Mouse (Mus musculus): Measurements from ENCODE around the gene Hist1h2bn.
"Not testable (repeated sequence)": the region's sequence is repeated elsewhere in the genome, so short reads cannot be mapped to it uniquely, and the experiment has no call there.

Hist1h2bn gene

GRCm38 (mm10) chr13:21781639-21782038 lies 27.7 kb downstream of the Hist1h2bn start:
- DNase-seq (ENCODE audit: low spot score in 2 of 2), result no peak

- peak; percentile 58 to 78 for DNase-seq (ENCODE audit: low spot score in 2 of 2)
These were observed 28.7 kb downstream of the Hist1h2bn start for GRCm38 (mm10) chr13:21782361-21783254.

DNA sequence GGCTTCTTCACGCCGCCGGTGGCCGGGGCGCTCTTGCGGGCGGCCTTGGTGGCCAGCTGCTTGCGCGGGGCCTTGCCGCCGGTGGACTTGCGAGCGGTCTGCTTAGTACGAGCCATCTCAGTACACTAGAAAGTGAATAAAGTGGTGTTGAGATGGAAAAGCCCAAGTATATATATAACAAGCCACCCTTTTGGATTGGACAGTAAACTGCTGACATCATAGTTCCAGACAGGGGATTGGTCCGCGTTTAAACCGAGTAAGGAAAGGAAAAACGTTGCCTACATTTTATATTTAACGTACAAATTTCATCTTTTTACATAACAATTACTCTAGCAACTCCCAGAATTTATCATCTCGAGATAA lies 29.3 kb downstream of the Hist1h2bn start, which contains the start of gene Hist1h3i:
Gene Hist1h3i (minus strand): TSS at position 116 of the 363 bp plus-strand sequence.
- peak; percentile 74 to 86 for DNase-seq (ENCODE audit: low spot score in 2 of 2)

DNA sequence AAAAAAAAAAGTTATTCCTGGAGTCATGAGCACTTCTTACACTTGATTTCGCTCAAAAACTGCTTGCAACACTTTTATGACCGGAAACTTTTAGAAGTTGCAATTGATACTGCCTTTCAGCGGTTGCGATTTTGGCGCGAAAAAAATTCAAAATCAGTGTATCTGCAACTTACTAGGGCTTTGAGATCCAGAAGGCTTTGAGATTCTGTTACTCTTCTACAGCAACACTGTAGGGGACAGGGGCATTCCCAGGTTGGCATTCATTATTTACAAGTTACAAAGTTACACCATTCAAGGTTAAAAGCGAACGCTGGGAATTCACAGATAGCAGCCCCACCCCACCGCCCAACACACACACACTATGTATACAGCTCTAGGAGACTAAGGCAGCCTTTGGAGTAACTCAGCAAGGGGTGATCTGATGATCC lies 29.8 kb downstream of the Hist1h2bn start:
- DNase-seq (ENCODE audit: low spot score in 2 of 2), result peak; percentile 64 to 76

- peak in 1 of 2 experiments; percentile 16 for DNase-seq (ENCODE audit: low spot score in 2 of 2)
These were observed 30.4 kb downstream of the Hist1h2bn start for GRCm38 (mm10) chr13:21784311-21784710.

DNA sequence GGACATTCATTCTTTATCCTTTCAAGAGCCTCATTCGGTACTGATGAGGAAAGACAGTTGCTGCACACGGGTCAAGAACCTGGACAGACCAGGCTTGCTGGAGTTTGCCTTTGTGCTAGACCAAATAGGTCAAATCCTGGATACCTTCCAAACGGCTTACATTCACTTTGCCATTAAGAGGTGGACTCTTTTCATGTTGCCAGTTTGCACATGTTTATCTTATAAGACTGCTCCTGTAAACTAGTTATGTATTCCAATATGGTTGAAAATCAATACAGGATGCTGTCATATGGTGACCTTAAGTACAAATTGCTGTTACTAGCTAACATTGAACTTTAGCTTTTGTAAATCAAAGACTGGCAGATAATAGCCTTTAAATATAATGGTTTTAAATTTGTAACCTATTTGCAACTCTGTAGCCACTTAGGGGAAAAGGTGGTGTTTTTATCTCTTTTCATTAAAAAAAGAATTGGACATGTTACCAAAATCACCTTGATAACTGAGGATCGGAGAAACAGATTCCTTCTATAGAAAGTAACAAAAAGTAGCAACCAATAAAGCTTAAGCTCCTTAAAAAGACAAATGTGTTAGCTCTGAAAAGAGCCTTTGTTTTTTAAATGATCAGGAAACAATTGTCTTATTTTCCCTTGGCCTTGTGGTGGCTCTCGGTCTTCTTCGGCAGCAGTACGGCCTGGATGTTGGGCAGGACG lies 32.4 kb downstream of the Hist1h2bn start:
- peak in 1 of 2 experiments; percentile 32 for DNase-seq (ENCODE audit: low spot score in 2 of 2)

DNA sequence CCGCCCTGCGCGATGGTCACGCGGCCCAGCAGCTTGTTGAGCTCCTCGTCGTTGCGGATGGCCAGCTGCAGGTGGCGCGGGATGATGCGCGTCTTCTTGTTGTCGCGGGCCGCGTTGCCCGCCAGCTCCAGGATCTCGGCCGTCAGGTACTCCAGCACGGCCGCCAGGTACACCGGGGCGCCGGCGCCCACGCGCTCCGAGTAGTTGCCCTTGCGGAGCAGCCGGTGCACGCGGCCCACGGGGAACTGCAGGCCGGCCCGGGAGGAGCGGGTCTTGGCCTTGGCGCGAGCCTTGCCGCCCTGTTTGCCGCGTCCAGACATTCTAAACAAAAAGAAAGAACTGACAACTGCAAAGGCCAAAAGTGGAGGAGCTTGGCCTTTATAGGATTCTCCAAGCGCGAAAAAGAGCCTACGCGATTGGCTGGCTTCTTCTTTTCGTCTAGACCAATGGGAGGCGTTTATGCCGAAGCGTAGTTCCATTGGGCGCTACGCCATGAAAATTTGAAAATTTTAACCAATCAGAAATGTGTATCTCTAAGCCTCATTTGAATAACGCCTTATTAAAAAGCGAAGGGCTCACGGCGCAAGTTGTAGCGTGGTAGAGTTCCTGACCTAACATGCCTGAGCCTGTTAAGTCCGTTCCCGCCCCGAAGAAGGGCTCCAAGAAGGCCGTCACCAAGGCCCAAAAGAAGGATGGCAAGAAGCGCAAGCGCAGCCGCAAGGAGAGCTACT lies 33.1 kb downstream of the Hist1h2bn start, which contains the start of the genes Hist1h2an and Hist1h2bp:
Gene Hist1h2an (minus strand): TSS at position 320 of the 731 bp plus-strand sequence.
Gene Hist1h2bp (plus strand): TSS at position 563 of the 731 bp plus-strand sequence.
- peak; percentile 86 to 91 for DNase-seq (ENCODE audit: low spot score in 2 of 2)

GRCm38 (mm10) chr13:21787760-21788593 lies 34.1 kb downstream of the Hist1h2bn start:
- no peak for DNase-seq (ENCODE audit: low spot score in 2 of 2)

GRCm38 (mm10) chr13:21789925-21790324 lies 36.0 kb downstream of the Hist1h2bn start:
- no peak for DNase-seq (ENCODE audit: low spot score in 2 of 2)

GRCm38 (mm10) chr13:21790601-21791283 lies 36.8 kb downstream of the Hist1h2bn start:
- no peak for DNase-seq (ENCODE audit: low spot score in 2 of 2)

GRCm38 (mm10) chr13:21795584-21795983 lies 41.7 kb downstream of the Hist1h2bn start:
- no peak for DNase-seq (ENCODE audit: low spot score in 2 of 2)

DNA sequence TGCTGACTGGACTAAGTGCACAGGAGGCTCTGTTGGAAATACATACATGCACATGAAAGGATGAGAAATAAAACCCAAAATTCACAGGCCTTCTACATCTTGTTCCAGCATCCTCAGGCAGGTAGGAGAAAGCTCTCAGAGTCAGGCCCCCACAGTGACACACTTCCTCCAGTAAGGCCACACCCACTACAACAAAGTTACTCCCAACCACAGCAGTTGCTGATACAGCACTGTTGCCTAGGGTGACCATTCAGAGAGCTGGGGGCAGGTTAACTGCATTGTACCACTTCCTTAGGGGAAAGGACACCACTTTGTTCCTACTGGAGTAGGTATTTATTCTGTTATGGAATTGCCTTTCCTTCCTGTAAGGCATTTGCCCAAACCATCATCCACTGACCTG lies 43.2 kb downstream of the Hist1h2bn start:
- DNase-seq (ENCODE audit: low spot score in 2 of 2), result not testable (repeated sequence)

DNA sequence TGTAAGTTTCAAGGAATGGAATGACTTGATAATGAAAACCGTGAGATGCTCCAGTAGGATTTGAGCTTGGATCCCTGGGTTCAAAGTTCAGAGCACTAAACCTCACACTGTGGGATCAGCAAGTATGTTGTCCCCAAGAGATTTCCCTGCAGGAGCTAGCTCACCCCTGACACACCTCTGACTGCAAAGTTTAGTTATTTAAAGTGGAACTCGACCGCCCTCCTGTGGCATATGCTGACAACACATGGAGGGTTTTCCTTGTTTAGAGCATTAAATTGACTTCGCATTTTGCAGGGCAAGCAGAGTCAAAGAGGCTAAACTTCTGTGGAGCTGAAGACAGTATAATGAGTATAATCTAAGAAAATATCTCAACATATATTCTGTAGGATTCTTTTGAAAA lies 49.1 kb downstream of the Hist1h2bn start:
- not testable (repeated sequence) for DNase-seq (ENCODE audit: low spot score in 2 of 2)

All from spleen, postnatal 4 days (tissue).